Mouse (Mus musculus): ENCODE measurements around the gene Mtfp1.
"Not testable (repeated sequence)": the region's sequence is repeated elsewhere in the genome, so short reads cannot be mapped to it uniquely, and the experiment has no call there.

The Mtfp1 gene

GRCm38 (mm10) chr11:4115407-4115806 lies 20.2 kb upstream of the Mtfp1 start:
- no peak for DNase-seq (ENCODE audit: low spot score in 2 of 2)

GRCm38 (mm10) chr11:4114541-4114940 lies 19.3 kb upstream of the Mtfp1 start:
- not testable (repeated sequence) for DNase-seq (ENCODE audit: low spot score in 2 of 2)

GRCm38 (mm10) chr11:4113970-4114369 lies 18.7 kb upstream of the Mtfp1 start:
- no peak for DNase-seq (ENCODE audit: low spot score in 2 of 2)

- no peak for DNase-seq (ENCODE audit: low spot score in 2 of 2)
Observed at GRCm38 (mm10) chr11:4113496-4113895, 18.3 kb upstream of the Mtfp1 start.

GRCm38 (mm10) chr11:4112861-4113260 lies 17.6 kb upstream of the Mtfp1 start:
- no peak for DNase-seq (ENCODE audit: low spot score in 2 of 2)

GRCm38 (mm10) chr11:4112033-4112432 lies 16.8 kb upstream of the Mtfp1 start:
- no peak for DNase-seq (ENCODE audit: low spot score in 2 of 2)

GRCm38 (mm10) chr11:4108691-4109090 lies 13.4 kb upstream of the Mtfp1 start:
- DNase-seq (ENCODE audit: low spot score in 2 of 2) = no peak

- not testable (repeated sequence) for DNase-seq (ENCODE audit: low spot score in 2 of 2)
Observed at GRCm38 (mm10) chr11:4107901-4108300, 12.7 kb upstream of the Mtfp1 start.

GRCm38 (mm10) chr11:4105444-4105843 lies 10.2 kb upstream of the Mtfp1 start:
- no peak for DNase-seq (ENCODE audit: low spot score in 2 of 2)

- no peak for DNase-seq (ENCODE audit: low spot score in 2 of 2)
Observed at GRCm38 (mm10) chr11:4104989-4105388, 9.7 kb upstream of the Mtfp1 start.

GRCm38 (mm10) chr11:4103522-4103921 lies 8.3 kb upstream of the Mtfp1 start:
- no peak for DNase-seq (ENCODE audit: low spot score in 2 of 2)

GRCm38 (mm10) chr11:4101851-4102250 lies 6.6 kb upstream of the Mtfp1 start:
- DNase-seq (ENCODE audit: low spot score in 2 of 2) = no peak

- DNase-seq (ENCODE audit: low spot score in 2 of 2) = no peak
Observed at GRCm38 (mm10) chr11:4099447-4099846, 4.2 kb upstream of the Mtfp1 start.

- no peak for DNase-seq (ENCODE audit: low spot score in 2 of 2)
Observed at GRCm38 (mm10) chr11:4098816-4099215, 3.6 kb upstream of the Mtfp1 start.

GRCm38 (mm10) chr11:4098120-4098519 lies 2.9 kb upstream of the Mtfp1 start:
- no peak for DNase-seq (ENCODE audit: low spot score in 2 of 2)

GRCm38 (mm10) chr11:4097091-4097621 lies 1.9 kb upstream of the Mtfp1 start:
- no peak for DNase-seq (ENCODE audit: low spot score in 2 of 2)

- DNase-seq (ENCODE audit: low spot score in 2 of 2) = peak; percentile 98 to 99
Observed at GRCm38 (mm10) chr11:4096054-4096984, 1.1 kb upstream of the Mtfp1 start.

GRCm38 (mm10) chr11:4094378-4095170 lies 671 bp downstream of the Mtfp1 start:
- DNase-seq (ENCODE audit: low spot score in 2 of 2) = peak; percentile 64 to 77

GRCm38 (mm10) chr11:4093459-4094377 lies 1.5 kb downstream of the Mtfp1 start:
- no peak for DNase-seq (ENCODE audit: low spot score in 2 of 2)

- DNase-seq (ENCODE audit: low spot score in 2 of 2) = no peak
Observed at GRCm38 (mm10) chr11:4087267-4087666, 8.0 kb downstream of the Mtfp1 start.

- no peak for DNase-seq (ENCODE audit: low spot score in 2 of 2)
Observed at GRCm38 (mm10) chr11:4086246-4086645, 9.0 kb downstream of the Mtfp1 start.
